Comparison of ENCODE assay signal across 24 mouse cellular contexts in genomic region chr2:152327980-152328379, GRCm38 (mm10). TPM values are rescaled to one million over a fixed set of nuclear protein-coding genes. Genes with fewer than 3 reads are reported as not detected.
A peak's percentile ranks its signal among the peaks of the same experiment; 100 is the strongest.
DNase-seq lines count a peak whose midpoint lies in the region; ATAC-seq lines count a peak whose summit lies in the region.
"Had no signal": no experiment of that assay in that cellular context is flagged by ENCODE, and none has a peak within 500 bp of the region (broad histone marks: within the 10 kb centered on the region; RNA-seq: fewer than 3 reads in every experiment).

No protein-coding gene starts in this region.

- no peak for ATAC-seq in heart, embryonic 11.5 days (replicated peaks; ENCODE audit: insufficient number of reproducible peaks, low FRiP score, low TSS enrichment)
- no peak for ATAC-seq in kidney, embryonic 14.5 days (ENCODE audit: low FRiP score, low TSS enrichment)
- ATAC-seq: forebrain, postnatal 0 days; midbrain, embryonic 15.5 days had no signal

- H3K4me2 ChIP-seq in heart, embryonic 11.5 days, result no peak overlapping the region
- no peak overlapping the region for H3K4me2 ChIP-seq in kidney, embryonic 14.5 days (replicated peaks; ENCODE audit: low read depth, low read length)
- H3K4me2 ChIP-seq: midbrain, embryonic 15.5 days; stomach, embryonic 15.5 days had no signal

- no peak overlapping the region for H3K9ac ChIP-seq in heart, embryonic 11.5 days (ENCODE audit: low read depth, low read length)
- no peak overlapping the region for H3K9ac ChIP-seq in kidney, embryonic 14.5 days (ENCODE audit: low read depth, low read length)
- H3K9ac ChIP-seq: forebrain, postnatal 0 days; liver, embryonic 14.5 days; midbrain, embryonic 15.5 days; stomach, embryonic 15.5 days had no signal

- no peak overlapping the region for H3K27ac ChIP-seq in heart, embryonic 11.5 days (ENCODE audit: low read depth, low read length)
- H3K27ac ChIP-seq in kidney, embryonic 14.5 days (ENCODE audit: low read depth, low read length), result no peak overlapping the region
- H3K27ac ChIP-seq in brown adipose tissue, adult 24 weeks (replicated peaks; ENCODE audit: low read depth, low read length), result 0 out of 2 replicates have a peak overlapping the region, but pooled peaks have one; percentile 46
- H3K27ac ChIP-seq: forebrain, embryonic 10.5 days; hindbrain, embryonic 10.5 days; layer of hippocampus, adult 2 months; liver, embryonic 14.5 days; midbrain, embryonic 15.5 days; stomach, embryonic 15.5 days had no signal

- H3K9me3 ChIP-seq in heart, embryonic 11.5 days (replicated peaks; ENCODE audit: control insufficient read depth, low read length), result no peaks in the 10 kb centered on the region
- no peaks in the 10 kb centered on the region for H3K9me3 ChIP-seq in kidney, embryonic 14.5 days (ENCODE audit: control insufficient read depth, low read length)
- H3K9me3 ChIP-seq: forebrain, embryonic 10.5 days; G1E; hindbrain, embryonic 10.5 days; midbrain, embryonic 15.5 days; stomach, embryonic 15.5 days had no signal

- H3K36me3 ChIP-seq in heart, embryonic 11.5 days (ENCODE audit: control insufficient read depth, insufficient read depth, low read length), result peaks cover 20% of the 10 kb centered on the region
- H3K36me3 ChIP-seq in kidney, embryonic 14.5 days (ENCODE audit: control insufficient read depth, insufficient read depth, low read length), result peaks cover 55% of the 10 kb centered on the region

- H3K4me3 ChIP-seq in heart, embryonic 11.5 days (ENCODE audit: low read depth, low read length), result no peak overlapping the region
- no peak overlapping the region for H3K4me3 ChIP-seq in kidney, embryonic 14.5 days (ENCODE audit: low read length)
- H3K4me3 ChIP-seq in brown adipose tissue, adult 24 weeks (ENCODE audit: insufficient read depth, low read depth, low read length), result no peak overlapping the region
- H3K4me3 ChIP-seq: forebrain, embryonic 10.5 days; hindbrain, embryonic 10.5 days; layer of hippocampus, adult 2 months; midbrain, embryonic 15.5 days; myocyte; stomach, embryonic 15.5 days had no signal

- 66% methylated on average over 5 of the region's 5 CpGs for WGBS in heart, embryonic 11.5 days (ENCODE audit: insufficient replicate concordance)
- WGBS in kidney, embryonic 14.5 days, result 76% methylated on average over 5 of the region's 5 CpGs

- no peaks in the 10 kb centered on the region for H3K27me3 ChIP-seq in heart, embryonic 11.5 days (ENCODE audit: control insufficient read depth, insufficient read depth, low read length)
- H3K27me3 ChIP-seq in kidney, embryonic 14.5 days (ENCODE audit: control insufficient read depth, insufficient read depth, low read length), result no peaks in the 10 kb centered on the region
- H3K27me3 ChIP-seq: midbrain, embryonic 15.5 days; stomach, embryonic 15.5 days had no signal

- peaks cover 11% of the 10 kb centered on the region for H3K4me1 ChIP-seq in heart, embryonic 11.5 days (ENCODE audit: control insufficient read depth, insufficient read depth, low read length)
- H3K4me1 ChIP-seq in kidney, embryonic 14.5 days (ENCODE audit: control insufficient read depth, insufficient read depth, low read length), result peaks cover 14% of the 10 kb centered on the region
- peaks cover 8% of the 10 kb centered on the region for H3K4me1 ChIP-seq in brown adipose tissue, adult 24 weeks (ENCODE audit: control insufficient read depth, insufficient read depth, insufficient read length, low read length)

- DNase-seq in heart, adult 11 months, result peak; percentile 97
- peak; percentile 20 for DNase-seq in kidney, adult 9 months
- peak; percentile 12 for DNase-seq in lung, postnatal 14 days
- DNase-seq in cerebellum, adult 9-11 months, result no peak
- DNase-seq in layer of hippocampus, postnatal 14 days (ENCODE audit: low spot score in 2 of 2), result no peak
- DNase-seq: adrenal gland, postnatal 14 days; cerebellum, adult 11 months; cerebellum, postnatal 14 days; embryo, embryonic 11 days; forebrain, postnatal 0 days; kidney, adult 8-10 months; right cerebral cortex, postnatal 14 days; thymus, adult 18-20 months had no signal

RNA-seq across cellular contexts. Expression of gene Rbck1, which starts 4.5 kb away (rescaled TPM):
- polyA plus RNA-seq in heart, embryonic 11.5 days (2014; fragmentation: Nextera tagmentation; extraction: Ambion mirVana), result 62.6 and 64.5 TPM in 2 replicates
- 59.1 and 87.1 TPM in 2 replicates for polyA plus RNA-seq in kidney, embryonic 14.5 days (2014; fragmentation: Nextera tagmentation; extraction: Ambion mirVana)
- polyA plus RNA-seq in brown adipose tissue, adult 24 weeks (2012; ENCODE audit: insufficient read depth, insufficient read length, missing spikeins), result 38.1 and 47.7 TPM in 2 replicates
- 100 to 1,000 TPM in 1 of 2 experiments, 10 to 100 TPM in 1; 92.5 to 104 TPM for total RNA-seq in layer of hippocampus, postnatal 14 days (2021)

RNA-seq across cellular contexts. Expression of gene Trib3, which starts 15.9 kb away (rescaled TPM):
- polyA plus RNA-seq in heart, embryonic 11.5 days (2014; fragmentation: Nextera tagmentation; extraction: Ambion mirVana), result 3.4 and 3.6 TPM in 2 replicates
- 0.57 and 0.61 TPM in 2 replicates for polyA plus RNA-seq in kidney, embryonic 14.5 days (2014; fragmentation: Nextera tagmentation; extraction: Ambion mirVana)
- 4.8 and 5.2 TPM in 2 replicates for polyA plus RNA-seq in brown adipose tissue, adult 24 weeks (2012; ENCODE audit: insufficient read depth, insufficient read length, missing spikeins)
- total RNA-seq in layer of hippocampus, postnatal 14 days (2021), result under 1 TPM; 0.53 to 0.86 TPM

RNA-seq across cellular contexts. Expression of gene Tbc1d20, which starts 34.4 kb away (rescaled TPM):
- polyA plus RNA-seq in heart, embryonic 11.5 days (2014; fragmentation: Nextera tagmentation; extraction: Ambion mirVana), result 25.1 and 25.7 TPM in 2 replicates
- polyA plus RNA-seq in kidney, embryonic 14.5 days (2014; fragmentation: Nextera tagmentation; extraction: Ambion mirVana), result 19.4 and 37.4 TPM in 2 replicates
- polyA plus RNA-seq in brown adipose tissue, adult 24 weeks (2012; ENCODE audit: insufficient read depth, insufficient read length, missing spikeins), result 68.9 and 101 TPM in 2 replicates
- total RNA-seq in layer of hippocampus, postnatal 14 days (2021), result 10 to 100 TPM; 49.8 to 57.8 TPM

RNA-seq across cellular contexts. Expression of gene Nrsn2, which starts 48.5 kb away (rescaled TPM):
- 3.8 and 5.5 TPM in 2 replicates for polyA plus RNA-seq in heart, embryonic 11.5 days (2014; fragmentation: Nextera tagmentation; extraction: Ambion mirVana)
- polyA plus RNA-seq in kidney, embryonic 14.5 days (2014; fragmentation: Nextera tagmentation; extraction: Ambion mirVana), result 1.7 and 2.4 TPM in 2 replicates
- polyA plus RNA-seq in brown adipose tissue, adult 24 weeks (2012; ENCODE audit: insufficient read depth, insufficient read length, missing spikeins), result not detected in 2 replicates
- total RNA-seq in layer of hippocampus, postnatal 14 days (2021), result 10 to 100 TPM; 33.0 to 39.6 TPM
- total RNA-seq: G1E had no signal
- polyA plus RNA-seq: G1E; liver, embryonic 14.5 days; myocyte had no signal

Comparison
In these comparisons a context has a peak if more than half of its experiments do, and no peak if none do; other contexts are left out.
1. DNase-seq: peak in heart, adult 11 months (single experiment), kidney, adult 9 months (single experiment) and lung, postnatal 14 days (single experiment); none in cerebellum, adult 9-11 months (single experiment) and layer of hippocampus, postnatal 14 days (0 of 2).